Mouse (Mus musculus) kidney, embryonic 14.5 days (tissue): ENCODE data around the gene Sdf2l1. TPM values are rescaled to one million over a fixed set of nuclear protein-coding genes. Genes with fewer than 3 reads are reported as not detected.

Experiments
- microRNA counts: library from miRNA; unstranded; fragments of <30 nt; microRNA quantifications from one replicate; lab custom pipeline; 2017
- microRNA-seq: library from miRNA; unstranded; fragments of <30 nt; microRNA quantifications from one replicate; pipeline ENCODE4, GENCODE M21; 2016
- polyA plus RNA-seq: library from polyadenylated mRNA; unstranded; fragments of >200 nt; fragmentation: Nextera tagmentation; extraction: Ambion mirVana; gene quantifications from 2 replicates; pipeline ENCODE4 v1.2.1, GENCODE M21; 2014

Gene Sdf2l1
- polyA plus RNA-seq, 1 experiment from 2014 or later, result 55.3 TPM

MicroRNAs within 50 kb of the gene (microRNA counts, 519-probe panel; counts per million panel counts)
- 7,257 counts per million, percentile 77 among the panel's probes with 10 or more counts for microRNA mmu-miR-130b (lab: Ali Mortazavi, UCI)
- microRNA mmu-miR-301b (lab: Ali Mortazavi, UCI), result 5,511 counts per million, percentile 53 among the panel's probes with 10 or more counts

Small RNA genes lying within 50 kb of the gene (microRNA-seq; reads per million reads assigned to microRNA genes)
- gene Mir130b (7,836 reads per million, percentile 94 among the genes with 10 or more reads in this experiment), gene Mir301b (101 reads per million, percentile 54 among the genes with 10 or more reads in this experiment)

Other genes with a start within 250 kb of the Sdf2l1 start
- 11.0 and 21.3 TPM in 2 replicates for gene Ppm1f, start 235.9 kb downstream of the Sdf2l1 start, polyA plus RNA-seq
- gene Mapk1, start 149.0 kb downstream of the Sdf2l1 start, polyA plus RNA-seq, result 197 and 210 TPM in 2 replicates
- gene Ypel1, start 62.7 kb downstream of the Sdf2l1 start, polyA plus RNA-seq, result 50.1 and 54.5 TPM in 2 replicates
- 131 and 142 TPM in 2 replicates for gene Ppil2, start 21.1 kb downstream of the Sdf2l1 start, polyA plus RNA-seq
- 64.3 and 72.8 TPM in 2 replicates for gene 2610318N02Rik, start 7.2 kb downstream of the Sdf2l1 start, polyA plus RNA-seq
- gene Ydjc, start 12.2 kb upstream of the Sdf2l1 start, polyA plus RNA-seq, result 9.1 and 11.9 TPM in 2 replicates
- 0.54 and 0.91 TPM in 2 replicates for gene Ccdc116, start 14.8 kb upstream of the Sdf2l1 start, polyA plus RNA-seq
- 376 and 405 TPM in 2 replicates for gene Ube2l3, start 70.3 kb upstream of the Sdf2l1 start, polyA plus RNA-seq
- gene Rimbp3, start 76.2 kb upstream of the Sdf2l1 start, polyA plus RNA-seq, result 0.27 and 0.37 TPM in 2 replicates
- gene Hic2, start 101.2 kb upstream of the Sdf2l1 start, polyA plus RNA-seq, result 4.0 and 4.3 TPM in 2 replicates
- gene Tmem191c, start 143.7 kb upstream of the Sdf2l1 start, polyA plus RNA-seq, result 10.2 and 11.1 TPM in 2 replicates
- gene Serpind1, start 199.0 kb upstream of the Sdf2l1 start, polyA plus RNA-seq, result 0.14 and 0.16 TPM in 2 replicates